Mouse (Mus musculus) lung, postnatal 10 days (tissue): ENCODE results near the gene Slc8b1.
"Not testable (repeated sequence)": the region's sequence is repeated elsewhere in the genome, so short reads cannot be mapped to it uniquely, and the experiment has no call there.

Source experiments
- DNase-seq: peaks from one replicate; pipeline ENCODE4 v3.0.0; 2021

The Slc8b1 gene

GRCm38 (mm10) chr5:120497071-120497470, 13.9 kb upstream of the Slc8b1 start:
- no peak for DNase-seq

GRCm38 (mm10) chr5:120499202-120499601, 11.8 kb upstream of the Slc8b1 start:
- no peak for DNase-seq

DNA sequence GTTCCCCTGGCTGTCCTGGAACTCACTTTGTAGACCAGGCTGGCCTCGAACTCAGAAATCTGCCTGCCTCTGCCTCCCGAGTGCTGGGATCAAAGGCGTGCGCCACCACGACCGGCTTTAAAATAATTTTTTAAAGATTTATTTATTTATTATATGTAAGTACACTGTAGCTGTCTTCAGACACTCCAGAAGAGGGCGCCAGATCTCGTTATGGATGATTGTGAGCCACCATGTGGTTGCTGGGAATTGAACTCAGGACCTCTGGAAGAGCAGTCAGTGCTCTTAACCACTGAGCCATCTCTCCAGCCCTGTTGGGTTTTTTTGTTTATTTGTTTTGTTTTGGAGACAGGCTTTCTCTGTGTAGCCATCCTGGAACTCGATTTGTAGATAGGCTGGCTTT, 10.4 kb upstream of the Slc8b1 start:
- DNase-seq, result not testable (repeated sequence)

DNA sequence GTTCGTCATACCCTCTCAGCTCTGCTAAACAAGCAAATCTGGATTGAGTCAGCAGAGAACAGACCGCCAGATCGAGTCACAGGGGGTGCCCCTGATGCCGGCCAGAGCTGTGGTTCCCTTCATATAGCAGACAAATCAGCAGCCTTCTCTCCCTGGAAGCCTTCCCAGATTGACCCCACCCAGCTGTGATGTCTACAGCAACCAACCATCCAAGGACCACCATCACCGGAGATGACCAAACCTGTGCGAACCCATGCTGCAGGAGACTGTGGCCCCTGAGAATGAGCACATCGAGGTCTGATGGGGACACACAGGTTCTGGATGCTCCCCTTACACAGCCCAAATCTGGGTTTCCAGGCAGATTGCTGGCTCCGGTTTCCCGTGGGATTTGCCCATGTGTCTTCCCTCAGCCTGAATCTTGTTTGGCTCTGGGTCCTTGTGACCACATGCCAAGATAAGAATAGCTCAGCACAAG, 8.8 kb upstream of the Slc8b1 start:
- no peak for DNase-seq

- DNase-seq, result no peak
Observed at GRCm38 (mm10) chr5:120502675-120503143, 8.3 kb upstream of the Slc8b1 start.

DNA sequence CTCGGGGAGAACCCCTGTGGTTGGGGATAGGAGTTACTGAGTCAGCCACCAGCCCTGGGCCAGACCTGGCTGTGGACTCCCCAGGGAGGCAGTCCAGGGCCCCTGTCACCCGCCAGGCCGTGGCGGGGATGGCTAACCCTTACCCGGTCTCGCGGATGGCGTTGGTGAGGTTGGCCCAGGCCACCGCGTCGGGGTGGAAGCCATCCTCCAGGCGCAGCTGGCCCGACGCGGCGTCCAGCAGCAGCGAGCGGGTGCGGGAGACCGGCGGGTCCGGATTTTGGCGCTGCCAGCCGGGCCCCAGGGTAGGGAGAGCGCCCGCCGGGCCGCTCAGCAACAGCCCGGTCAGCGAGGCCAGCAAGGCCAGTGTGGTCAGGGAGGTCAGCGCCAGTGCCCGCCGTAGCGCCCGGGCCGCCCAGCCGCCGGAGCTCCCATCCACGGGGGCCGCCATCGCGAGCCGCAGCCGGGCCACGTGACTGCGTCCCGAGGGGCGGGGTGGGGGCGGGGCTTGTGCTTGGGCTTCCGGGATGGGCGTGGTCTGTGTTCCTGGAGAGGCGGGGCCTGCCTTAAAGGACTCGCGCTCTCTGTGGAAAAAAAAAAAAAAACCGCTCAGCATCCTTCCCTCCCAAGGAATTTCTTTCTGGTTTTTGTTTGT, 7.7 kb upstream of the Slc8b1 start, which contains the start of gene Plbd2:
Gene Plbd2, minus strand, starts transcription at position 482 of the 652 bp plus-strand sequence.
- peak; percentile 84 for DNase-seq

DNA sequence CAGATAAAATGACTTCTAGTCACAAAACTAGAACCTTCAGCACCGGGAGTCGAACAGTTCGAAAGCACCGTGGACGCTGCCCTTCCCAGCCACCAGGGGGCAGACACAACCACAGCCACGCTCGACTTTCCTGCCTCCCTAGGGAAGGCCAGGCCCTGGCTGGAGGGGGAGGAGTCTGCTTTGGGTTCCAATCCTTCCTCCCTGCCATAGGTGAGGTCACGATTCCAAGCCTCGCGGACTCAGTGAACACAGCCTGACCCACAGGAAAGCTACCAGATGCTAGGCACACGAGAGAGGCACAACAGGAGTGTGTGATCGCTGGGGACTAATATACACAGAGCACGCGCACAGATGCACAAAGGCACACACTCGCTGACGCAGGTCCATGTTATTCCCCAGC, 5.6 kb upstream of the Slc8b1 start:
- DNase-seq, result peak; percentile 88

DNA sequence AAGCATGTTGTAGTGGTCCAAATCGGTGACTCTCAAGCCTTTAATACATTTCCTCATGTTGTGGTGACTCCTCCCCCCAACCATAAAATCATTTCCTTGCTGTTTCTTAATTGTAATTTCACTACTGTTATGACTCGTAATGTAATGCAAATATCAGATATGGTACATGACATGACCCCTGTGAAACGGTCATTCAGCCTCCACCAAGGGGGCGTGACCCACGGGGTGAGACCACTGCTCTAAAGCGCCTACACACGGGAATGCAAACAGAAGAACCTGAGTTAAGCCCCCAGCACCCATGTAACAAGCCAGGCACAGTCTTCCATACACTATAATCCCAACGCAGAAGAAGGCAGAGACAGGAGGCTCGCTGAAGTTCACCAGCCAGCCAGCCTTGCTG, 5.2 kb upstream of the Slc8b1 start:
- DNase-seq, result no peak

DNA sequence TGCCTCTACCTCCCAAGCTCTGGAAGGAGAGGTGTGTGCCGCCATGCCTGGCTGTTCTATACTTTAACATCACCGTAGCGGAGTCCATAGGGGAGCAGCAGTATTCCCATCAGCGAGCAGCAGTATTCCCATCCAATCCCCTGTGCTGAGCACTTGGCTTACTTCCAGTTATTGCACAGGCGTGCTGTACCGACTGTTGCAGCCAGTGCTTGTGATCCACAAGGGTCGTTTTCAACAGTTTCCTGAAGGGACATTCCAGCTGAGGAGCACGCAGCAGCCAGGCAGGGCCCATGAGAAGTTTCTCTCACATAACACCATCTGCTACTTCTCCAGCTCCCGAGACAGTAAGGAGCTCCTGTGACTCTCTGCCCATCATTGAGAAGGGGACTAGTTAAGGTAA, 4.5 kb upstream of the Slc8b1 start:
- no peak for DNase-seq

DNA sequence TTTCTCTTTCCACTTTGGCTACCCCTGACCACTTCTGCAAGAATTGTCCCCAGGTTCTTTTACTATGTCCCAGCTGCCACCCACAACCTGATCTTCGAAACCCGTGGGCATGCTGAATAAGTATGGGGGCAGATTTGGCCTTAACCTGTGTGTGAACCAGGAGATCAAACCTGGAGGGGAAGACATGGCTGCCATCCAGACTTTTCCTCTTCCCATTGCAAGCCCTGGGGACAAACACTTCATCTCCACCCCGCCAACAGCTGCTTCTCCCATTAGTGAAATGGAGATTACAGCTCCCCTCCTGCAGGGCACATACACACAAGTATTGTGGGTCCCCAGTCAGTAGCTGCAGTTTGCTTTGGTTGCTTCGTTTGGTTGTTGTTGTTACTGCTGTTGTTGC, 3.7 kb upstream of the Slc8b1 start:
- peak; percentile 39 for DNase-seq

DNA sequence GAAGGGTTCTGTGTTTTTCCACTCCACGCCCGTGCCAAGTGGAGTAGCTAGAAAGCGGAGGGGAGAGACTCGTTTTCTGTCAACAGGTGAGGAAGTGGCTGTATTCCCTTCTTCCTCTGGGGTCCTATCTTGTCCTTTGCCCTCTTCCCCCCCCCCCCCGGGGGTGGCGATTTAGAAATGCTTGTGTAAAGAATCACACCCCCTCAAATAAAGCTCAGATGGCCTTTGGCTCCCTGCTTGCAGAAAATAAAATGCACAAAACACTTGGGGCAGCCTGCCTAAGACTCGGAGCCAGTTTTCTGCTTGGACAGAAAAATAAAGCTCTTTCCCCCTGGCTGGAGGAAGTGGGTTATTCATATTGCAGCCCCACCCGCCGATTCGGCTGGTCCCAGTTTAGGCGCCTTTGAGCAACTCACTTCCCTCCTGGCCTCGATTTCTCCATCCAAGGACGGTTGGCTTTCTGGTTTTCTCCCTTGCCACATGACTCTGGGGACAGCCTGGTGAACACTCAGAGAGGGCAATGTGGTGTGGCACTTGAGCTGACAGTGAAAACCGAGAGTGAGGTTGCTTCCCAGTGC, 764 bp downstream of the Slc8b1 start:
- peak; percentile 57 for DNase-seq

DNA sequence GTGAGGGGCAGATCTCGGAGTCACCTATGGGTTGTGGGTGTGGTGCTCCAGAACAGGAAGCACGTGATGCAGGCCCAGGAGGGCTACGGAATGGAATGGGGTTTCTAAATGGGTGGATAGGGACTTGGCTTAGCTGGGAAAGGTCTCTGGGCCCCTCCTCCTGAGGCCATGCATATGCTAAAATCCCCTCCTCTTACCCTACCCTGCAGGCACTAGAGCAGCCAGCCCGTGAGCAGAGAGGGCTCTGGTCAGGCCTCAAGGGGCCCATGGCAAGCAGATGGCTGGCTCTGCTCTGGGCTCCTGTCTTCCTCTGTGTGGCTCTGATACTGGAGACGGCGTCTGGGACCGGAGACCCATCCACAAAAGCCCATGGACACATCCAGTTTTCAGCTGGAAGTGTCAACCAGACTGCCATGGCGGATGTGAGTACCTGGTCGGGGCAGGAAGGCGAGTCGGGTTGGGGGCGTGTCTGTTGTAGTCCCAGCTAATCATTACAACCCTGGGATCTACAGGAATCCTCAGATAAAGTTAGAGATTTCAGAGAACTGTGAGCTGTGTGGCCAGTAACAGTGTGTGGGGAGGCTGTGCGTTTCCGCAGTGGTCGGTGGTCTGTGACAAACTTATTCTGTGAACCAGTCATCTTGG, 2.1 kb downstream of the Slc8b1 start:
- no peak for DNase-seq

- peak; percentile 27 for DNase-seq
Observed at GRCm38 (mm10) chr5:120514031-120514677, 3.2 kb downstream of the Slc8b1 start.

DNA sequence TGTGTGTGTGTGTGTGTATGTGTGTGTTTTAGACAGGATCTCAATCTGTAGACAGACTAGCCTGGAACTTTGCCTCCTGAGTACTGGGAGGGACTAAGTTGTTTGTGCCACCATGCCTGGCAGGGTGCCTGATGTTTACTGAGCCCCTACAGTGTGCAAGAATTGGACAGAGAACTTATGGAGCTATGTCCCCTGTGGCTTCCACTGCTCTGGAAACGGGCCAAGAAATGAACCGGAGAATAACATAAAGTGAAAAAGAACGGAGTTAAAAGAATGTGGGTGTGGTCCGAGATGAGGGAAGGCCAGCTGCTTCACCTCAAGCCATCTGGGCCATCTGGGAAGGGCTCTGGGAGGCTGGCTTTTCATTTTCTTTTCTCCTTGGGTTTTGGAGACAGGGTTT, 3.8 kb downstream of the Slc8b1 start:
- DNase-seq, result peak; percentile 82

GRCm38 (mm10) chr5:120515451-120515850, 4.5 kb downstream of the Slc8b1 start:
- DNase-seq, result no peak

- DNase-seq, result peak; percentile 56
Observed at GRCm38 (mm10) chr5:120516221-120516984, 5.4 kb downstream of the Slc8b1 start.

DNA sequence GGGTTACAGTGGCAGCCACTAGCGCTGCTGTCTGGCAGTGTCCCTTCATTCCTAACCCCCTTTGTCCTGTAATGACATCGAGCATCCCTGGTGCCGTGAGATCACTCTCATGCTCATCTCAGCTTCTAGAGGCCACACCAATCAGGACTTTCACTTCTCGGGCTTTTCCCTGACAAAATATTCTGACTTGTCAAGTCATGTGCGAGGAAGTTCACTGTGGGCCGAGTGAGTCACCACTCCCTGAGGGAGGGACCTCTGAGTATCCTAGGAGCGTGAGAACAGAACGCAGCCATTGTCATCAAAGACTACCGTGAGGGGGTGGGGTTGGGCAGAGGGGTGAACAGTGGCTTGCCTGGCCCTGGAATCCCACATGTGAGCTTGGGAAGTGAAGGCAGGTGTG, 6.6 kb downstream of the Slc8b1 start:
- DNase-seq, result peak; percentile 42

GRCm38 (mm10) chr5:120522649-120523048, 11.7 kb downstream of the Slc8b1 start:
- DNase-seq, result peak; percentile 42

GRCm38 (mm10) chr5:120524736-120525135, 13.8 kb downstream of the Slc8b1 start:
- no peak for DNase-seq

GRCm38 (mm10) chr5:120525737-120526136, 14.8 kb downstream of the Slc8b1 start:
- no peak for DNase-seq

DNA sequence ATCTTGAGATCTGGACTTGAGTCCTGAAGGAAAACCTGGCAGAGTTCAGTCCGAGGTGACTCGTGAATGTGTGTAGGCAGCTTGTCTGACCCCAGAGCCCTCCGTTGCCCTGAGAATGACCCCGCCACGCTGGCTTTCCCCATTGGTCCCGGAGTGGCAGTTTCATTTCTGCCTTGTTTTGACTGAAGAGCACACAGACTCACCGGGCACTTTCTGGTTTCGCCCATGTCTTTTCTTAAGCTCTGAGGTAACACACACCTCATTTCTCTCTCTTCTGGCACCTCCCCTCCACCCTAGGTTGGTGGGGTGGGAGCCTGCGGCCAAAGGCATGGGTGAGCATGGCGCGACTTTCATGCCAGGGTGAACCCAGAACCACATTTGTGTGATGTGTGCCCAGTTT, 15.3 kb downstream of the Slc8b1 start:
- DNase-seq, result no peak

- no peak for DNase-seq
Observed at GRCm38 (mm10) chr5:120527296-120527964, 16.5 kb downstream of the Slc8b1 start.
